Mouse (Mus musculus) layer of hippocampus, adult 18-20 months (tissue): Measurements from ENCODE around the gene Grin2a. TPM values are rescaled to one million over a fixed set of nuclear protein-coding genes. Genes with fewer than 3 reads are reported as not detected.

ENCODE experiments used
- DNase-seq, 2 experiments: peaks; one replicate each; pipeline ENCODE4 v3.0.0; 2022; ENCODE audit warnings: low spot score in 2 of 2
- total RNA-seq, 2 experiments: library from RNA; stranded (reverse); gene quantifications; 2 replicates each; pipeline ENCODE4 v1.2.3; 2021

Gene Grin2a
- total RNA-seq, 2 experiments from 2014 or later: 327 to 355 TPM

- peak; percentile 65 to 92 for DNase-seq
Measured at GRCm38 (mm10) chr16:9972705-9973104, 22.7 kb downstream of the Grin2a start.

DNA sequence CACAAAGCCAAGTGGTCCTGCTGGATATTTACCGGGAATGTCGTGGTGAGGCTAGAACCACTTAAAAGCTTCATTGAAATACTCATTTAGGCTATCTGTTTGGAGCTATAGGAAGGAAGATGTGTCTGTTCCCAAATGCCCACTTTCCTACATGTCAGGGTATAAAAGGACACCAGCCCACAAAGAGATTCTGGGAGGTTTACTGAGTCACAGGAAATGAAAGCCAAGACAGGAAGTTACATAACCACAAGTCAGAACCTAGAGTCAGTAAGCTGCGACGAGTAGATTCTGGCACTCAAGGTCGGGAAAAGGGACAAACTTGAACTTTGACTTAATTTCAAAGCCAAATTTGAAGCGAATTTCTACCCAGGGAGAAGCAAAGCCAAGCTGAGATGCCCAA is 30.9 kb downstream of the Grin2a start:
- no peak for DNase-seq

DNA sequence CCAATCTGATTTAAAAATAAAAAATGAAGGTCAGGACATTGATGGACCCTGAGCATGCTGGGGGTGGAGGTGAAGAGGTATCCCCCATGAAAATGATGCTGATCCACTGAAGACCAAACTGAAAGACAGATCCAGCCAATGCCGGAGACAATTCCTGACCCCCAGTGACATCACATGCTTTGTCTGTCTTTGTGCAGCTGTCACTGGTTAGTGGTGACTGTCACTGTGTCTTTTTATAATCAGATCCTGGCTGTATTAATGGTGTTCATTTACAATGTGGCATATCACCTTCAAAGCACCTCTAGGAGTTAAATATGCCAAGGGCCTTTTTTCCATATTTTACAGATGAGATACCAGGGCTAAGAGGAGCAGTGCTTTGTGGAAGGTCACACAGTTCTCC is 32.9 kb downstream of the Grin2a start:
- DNase-seq: no peak

DNA sequence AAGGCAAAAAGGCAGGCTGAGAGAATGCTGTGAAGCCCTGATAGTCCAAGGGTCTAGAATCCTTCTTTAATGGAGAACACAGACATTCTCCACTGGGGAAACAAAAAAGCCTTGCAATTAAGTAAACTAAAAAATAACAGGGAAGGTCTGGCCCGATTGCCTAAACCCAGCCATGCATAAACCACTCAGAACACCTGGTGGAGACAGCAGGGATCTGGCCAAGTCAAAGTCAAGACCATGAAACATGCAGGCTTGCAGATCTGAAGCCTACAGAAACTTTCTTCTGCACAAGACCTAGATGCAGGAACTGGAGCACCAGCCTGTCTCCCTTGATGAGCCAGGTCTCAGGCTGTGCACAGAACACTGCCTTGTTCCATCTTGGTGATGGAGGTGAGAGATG is 36.0 kb downstream of the Grin2a start:
- DNase-seq: no peak

DNA sequence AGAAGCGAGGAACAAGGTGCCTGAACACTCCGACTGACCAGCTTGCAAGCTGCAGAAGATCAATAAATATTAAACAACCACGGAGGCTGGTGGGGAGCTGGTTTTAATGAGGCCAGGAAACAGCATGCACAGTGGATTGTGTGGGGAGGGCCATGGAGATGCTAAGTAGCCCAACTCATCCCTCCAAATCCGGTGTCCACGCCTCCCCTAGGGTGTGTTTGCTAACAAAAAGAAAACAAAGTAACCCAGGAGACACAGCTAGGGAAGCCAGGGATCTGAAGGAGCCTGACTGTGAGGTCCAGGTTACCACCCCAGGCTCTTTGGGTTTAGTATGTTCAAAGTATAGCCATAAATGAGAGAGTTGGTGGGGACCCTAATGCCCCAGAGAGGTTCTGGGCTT is 41.1 kb downstream of the Grin2a start:
- no peak for DNase-seq

GRCm38 (mm10) chr16:9953396-9953831 is 41.9 kb downstream of the Grin2a start:
- DNase-seq: peak in 1 of 2 experiments; percentile 55

DNA sequence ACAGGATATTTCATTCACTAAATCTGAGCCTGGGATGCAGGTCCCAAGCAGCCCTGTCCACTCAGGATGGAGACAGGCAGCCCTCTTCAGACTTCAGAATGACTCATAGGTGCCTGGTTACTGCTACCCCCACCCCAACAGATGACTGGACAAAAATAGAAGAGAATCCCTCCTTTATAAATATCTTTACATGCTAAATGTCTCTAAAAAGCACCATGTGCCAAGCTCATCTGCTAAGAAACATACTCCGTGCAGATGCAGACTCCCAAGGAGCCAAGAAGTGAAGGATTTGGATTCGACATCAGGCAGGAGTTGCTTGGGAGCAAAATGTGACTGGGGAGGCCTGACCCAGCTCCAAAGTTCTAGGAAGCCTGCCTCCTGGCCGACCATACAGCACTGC is 46.1 kb downstream of the Grin2a start:
- no peak for DNase-seq

DNA sequence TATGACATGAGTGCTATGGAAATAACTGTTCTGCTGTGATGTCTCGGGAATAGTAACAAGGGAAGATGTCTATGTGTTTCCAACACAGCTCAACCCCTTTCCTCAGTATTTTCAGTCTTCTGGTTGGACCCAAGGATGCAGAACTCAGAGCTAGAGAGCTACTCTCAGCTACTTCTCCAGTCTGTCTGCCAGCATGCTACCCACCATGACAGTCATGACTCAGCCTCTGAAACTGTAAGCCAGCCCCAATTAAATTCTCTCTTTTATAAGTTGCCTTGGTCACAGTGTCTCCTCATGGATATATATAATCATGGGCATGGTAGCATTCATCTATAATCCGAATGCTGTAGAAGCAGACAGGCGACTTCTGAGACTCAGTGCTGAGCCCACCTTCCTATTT is 47.9 kb downstream of the Grin2a start:
- no peak for DNase-seq

DNA sequence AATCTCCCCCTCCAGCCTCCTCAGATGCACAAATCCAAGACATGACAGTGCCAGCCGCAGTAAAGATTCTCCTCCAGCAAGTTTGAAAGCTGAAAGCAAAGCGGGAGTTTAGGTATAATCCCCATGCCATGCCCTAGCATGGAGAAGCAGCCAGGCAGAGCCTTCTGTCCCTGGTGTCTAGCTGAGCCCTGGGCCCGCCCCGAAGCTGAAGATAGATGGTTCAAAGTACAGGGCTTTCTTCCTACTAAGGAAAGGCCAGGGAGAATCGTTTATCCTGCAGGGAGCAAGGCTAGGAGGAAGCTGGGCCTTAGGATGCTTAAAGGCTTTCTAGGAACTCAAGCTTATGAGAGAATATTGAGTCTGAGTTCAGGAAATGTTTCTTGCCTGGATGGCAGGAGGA is 50.5 kb downstream of the Grin2a start:
- no peak for DNase-seq

- DNase-seq: no peak
Measured at GRCm38 (mm10) chr16:9941306-9941930, 53.9 kb downstream of the Grin2a start.

DNA sequence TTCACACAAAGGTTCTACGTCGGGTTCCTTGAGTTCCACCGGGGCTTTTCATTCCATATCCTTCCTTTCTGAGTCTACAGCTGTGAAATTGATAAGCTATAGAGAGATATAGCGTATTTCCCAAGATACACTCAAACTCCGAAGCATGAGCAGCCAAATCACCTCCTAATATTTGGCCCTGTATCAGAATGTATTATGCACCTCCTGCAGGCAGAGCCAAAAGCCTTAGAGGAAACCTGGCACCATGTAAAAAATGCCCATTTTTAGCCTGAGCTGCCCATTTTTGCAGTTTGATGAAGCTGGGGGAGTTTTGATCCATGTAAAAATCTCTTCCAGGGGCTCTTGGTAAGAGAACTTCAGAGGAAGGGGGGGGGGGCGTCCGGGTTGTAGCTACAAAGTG is 54.6 kb downstream of the Grin2a start:
- no peak for DNase-seq

DNA sequence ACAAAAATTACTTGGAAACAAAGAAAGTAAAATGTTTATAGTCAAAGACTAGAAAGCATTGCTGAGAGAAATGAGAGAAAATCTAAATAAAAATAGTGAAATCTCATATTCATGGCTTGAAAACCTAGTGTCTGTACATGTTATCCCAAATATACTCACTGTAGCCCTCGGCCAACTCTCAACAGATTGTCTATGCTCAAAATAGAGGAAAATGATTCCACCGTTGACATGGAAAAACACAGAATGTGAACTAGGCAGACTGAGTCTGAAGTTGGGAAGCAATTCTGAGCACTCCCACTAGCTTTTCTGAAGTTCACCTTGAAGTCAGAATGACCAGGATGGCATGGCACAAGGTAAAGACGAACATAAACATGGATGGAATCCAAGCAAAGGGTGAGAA is 84.7 kb downstream of the Grin2a start:
- DNase-seq: peak in 1 of 2 experiments; percentile 68

GRCm38 (mm10) chr16:9909225-9909624 is 86.1 kb downstream of the Grin2a start:
- no peak for DNase-seq

DNA sequence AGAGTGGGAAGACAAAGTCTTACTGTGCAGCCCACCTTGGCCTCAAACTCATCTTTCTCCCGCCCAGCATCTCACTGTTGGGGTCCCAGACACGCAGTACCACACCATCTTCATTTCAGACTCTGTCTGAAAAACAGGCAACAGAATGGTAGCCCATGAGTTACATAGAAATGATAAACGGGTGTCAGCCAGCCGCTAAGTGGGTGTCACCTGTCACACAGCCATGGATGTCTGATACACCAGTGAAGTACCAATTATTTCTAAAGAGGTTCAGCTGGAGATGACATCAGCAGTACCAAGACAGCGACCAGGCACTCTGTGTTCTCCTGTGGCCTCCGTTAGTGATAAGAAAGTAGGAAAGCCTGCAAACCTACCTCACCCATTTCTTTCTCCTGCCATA is 90.9 kb downstream of the Grin2a start:
- peak in 1 of 2 experiments; percentile 63 for DNase-seq

DNA sequence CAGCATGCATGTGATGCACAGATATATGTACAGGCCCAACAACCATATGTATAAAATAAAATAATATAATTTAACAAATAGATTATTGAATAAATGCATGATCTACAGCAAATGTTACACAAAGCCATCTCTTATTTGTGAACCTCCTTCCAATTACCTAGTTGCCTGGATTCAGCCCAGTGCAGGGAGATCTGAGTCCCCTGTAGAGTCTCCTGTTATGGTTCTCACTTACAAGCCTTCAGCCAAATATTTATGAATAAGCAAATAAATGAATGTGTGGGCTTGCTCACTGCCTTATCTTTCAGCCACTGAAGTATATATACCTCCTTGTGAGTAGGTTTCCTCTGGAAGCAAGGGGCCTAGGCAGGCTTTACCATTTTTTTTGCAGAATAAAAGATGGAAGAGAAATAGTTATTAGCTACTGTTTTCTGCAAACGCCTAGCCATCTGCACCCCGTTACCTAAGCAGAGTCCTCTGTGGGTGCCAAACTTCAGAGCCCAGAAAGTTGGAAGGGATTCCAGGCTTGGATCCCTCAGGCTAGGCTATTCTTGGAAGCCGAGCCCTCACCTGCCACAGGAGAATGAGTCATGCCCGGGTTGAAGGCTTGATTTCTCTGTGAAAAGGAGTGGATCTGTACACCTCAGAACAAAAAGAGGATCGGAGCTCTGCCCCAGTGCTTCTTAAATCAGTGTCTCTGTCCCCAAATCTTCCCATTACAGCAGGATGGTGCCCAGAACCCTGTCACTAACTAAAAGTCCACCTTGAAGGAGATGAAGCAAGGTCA is 92.5 kb downstream of the Grin2a start:
- DNase-seq: peak in 1 of 2 experiments; percentile 77

GRCm38 (mm10) chr16:9901433-9901832 is 93.9 kb downstream of the Grin2a start:
- DNase-seq: no peak

DNA sequence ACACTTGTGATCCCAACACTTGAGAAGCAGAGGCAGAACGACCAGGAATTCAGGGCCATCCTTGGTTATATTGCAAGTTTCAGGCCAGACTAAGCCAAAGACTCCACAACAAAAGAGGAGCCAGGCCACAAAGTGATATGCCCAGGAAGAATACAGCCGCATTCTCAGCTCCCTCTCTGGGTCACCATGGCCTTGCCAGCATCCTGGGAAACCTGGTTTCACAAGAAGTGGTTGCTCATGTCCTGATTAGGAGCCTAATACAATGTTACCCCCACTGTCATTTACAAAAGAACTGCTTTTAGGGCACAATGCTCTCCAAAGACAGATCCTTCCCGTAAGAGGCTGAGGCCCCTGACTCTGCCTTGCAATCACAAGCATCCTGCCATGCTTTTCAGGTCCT is 94.4 kb downstream of the Grin2a start:
- DNase-seq: no peak

GRCm38 (mm10) chr16:9900196-9900595 is 95.2 kb downstream of the Grin2a start:
- no peak for DNase-seq

- no peak for DNase-seq
Measured at GRCm38 (mm10) chr16:9899176-9899575, 96.2 kb downstream of the Grin2a start.

DNA sequence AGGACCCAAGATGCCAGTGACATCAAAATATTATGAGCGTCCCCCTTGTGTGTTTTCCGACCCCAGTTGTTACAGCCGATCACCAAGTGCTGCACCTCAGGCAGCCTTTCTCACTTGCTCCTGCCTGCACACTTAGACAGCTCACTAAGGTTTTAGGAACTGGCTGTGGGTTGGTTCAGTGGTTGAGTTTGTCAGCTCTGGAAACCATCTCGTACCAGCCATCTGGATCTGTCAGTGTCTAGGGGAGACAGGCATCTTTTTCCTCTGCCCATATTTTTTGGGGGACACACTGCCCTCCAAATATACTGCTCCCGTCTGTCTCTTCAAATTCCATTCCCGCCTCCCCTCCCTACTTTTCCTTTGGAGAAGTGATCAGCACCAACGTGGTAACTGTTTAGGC is 99.8 kb downstream of the Grin2a start:
- peak in 1 of 2 experiments; percentile 72 for DNase-seq

DNA sequence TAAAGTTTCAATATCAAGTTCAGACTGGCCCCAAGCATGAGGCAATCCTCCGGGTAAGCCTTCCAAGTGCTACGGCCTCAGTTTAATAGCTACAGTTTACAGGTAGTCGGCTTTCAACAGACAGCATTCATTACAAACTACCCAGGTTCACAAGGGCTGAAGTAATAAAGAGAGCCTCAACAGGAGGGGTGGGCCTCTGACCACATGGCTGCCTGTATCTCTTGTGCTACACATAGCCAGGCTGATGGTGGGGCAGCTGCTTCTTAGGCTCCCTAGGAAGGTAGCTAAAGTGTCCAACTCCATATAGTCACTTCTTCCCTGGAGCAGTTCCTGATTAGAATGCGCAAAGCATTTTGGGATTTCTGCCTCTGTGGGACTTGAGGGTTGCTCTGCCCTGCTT is 109.2 kb downstream of the Grin2a start:
- no peak for DNase-seq

DNA sequence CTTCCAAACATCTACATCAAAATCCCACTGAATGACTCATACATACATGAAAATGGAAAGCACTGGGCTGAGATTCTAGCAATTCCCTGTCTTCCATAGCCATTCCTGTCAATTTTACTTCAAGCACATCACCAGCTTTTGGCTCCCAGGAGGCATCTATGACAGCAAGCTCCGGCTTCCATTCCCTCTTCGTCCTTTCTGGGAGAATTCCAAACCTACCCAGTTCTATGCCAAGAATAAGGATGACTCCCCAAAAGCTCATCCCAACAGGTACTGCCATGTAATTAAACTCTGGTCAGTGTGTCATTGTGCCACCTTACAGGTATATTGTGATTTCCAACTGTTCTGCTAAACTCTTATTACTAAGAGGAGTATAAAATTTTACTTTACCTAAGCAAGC is 111.2 kb downstream of the Grin2a start:
- DNase-seq: no peak

- no peak for DNase-seq
Measured at GRCm38 (mm10) chr16:9882420-9882819, 112.9 kb downstream of the Grin2a start.
